Mouse (Mus musculus) spleen, postnatal 10 days (tissue): ENCODE measurements around the gene S100a10.

ENCODE experiments used
- DNase-seq, 2 experiments: peaks; one replicate each; pipeline ENCODE4 v3.0.0; 2021 to 2022; ENCODE audit warnings: low spot score in 2 of 2

The S100a10 gene

GRCm38 (mm10) chr3:93580039-93580403 lies 25.1 kb downstream of the S100a10 start:
- DNase-seq: no peak

GRCm38 (mm10) chr3:93580946-93581345 lies 26.1 kb downstream of the S100a10 start:
- no peak for DNase-seq

GRCm38 (mm10) chr3:93581687-93582086 lies 26.8 kb downstream of the S100a10 start:
- no peak for DNase-seq

- no peak for DNase-seq
Measured at GRCm38 (mm10) chr3:93583056-93583455, 28.2 kb downstream of the S100a10 start.

DNA sequence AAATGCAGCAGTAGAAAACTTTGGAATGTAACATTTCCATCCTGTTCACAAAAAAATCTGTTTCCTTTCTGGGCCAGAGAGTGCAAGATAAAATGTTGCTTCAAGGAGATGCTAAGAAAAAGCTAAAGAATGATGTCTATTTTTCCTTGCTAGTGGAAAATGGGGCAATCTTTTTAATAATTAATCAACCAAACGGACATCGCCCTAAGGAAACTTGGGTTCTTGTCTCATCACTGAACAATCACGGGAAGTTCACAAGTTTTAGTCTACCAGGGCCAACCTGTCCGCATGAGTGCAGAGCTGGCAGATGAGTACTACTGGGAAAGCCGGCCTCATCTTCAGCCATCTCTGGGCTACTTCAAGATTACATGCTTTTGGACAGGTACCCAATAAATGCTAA lies 34.7 kb downstream of the S100a10 start:
- no peak for DNase-seq

- no peak for DNase-seq
Measured at GRCm38 (mm10) chr3:93590256-93590655, 35.4 kb downstream of the S100a10 start.

- no peak for DNase-seq
Measured at GRCm38 (mm10) chr3:93592100-93592499, 37.2 kb downstream of the S100a10 start.

- DNase-seq: no peak
Measured at GRCm38 (mm10) chr3:93592976-93593375, 38.1 kb downstream of the S100a10 start.

DNA sequence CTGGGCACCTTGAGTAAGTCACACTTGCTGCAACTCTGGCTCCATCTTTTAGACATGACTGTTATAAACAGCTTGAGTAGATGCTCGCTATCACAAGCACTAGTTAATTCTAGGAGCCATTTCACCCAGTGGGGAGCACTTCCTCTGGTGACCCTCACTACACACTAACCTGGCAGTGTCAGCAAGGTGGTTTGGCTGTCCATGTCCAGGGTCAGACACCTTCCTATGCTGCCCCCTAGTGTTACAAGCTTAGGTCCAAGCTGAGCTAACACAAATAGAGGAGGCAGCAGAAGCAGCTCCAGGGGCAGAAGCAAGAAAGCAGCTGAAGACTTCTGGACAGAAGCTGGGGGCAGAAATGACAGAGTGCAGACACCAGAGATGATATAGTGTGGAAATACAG lies 38.6 kb downstream of the S100a10 start:
- DNase-seq: peak; percentile 7 to 24

DNA sequence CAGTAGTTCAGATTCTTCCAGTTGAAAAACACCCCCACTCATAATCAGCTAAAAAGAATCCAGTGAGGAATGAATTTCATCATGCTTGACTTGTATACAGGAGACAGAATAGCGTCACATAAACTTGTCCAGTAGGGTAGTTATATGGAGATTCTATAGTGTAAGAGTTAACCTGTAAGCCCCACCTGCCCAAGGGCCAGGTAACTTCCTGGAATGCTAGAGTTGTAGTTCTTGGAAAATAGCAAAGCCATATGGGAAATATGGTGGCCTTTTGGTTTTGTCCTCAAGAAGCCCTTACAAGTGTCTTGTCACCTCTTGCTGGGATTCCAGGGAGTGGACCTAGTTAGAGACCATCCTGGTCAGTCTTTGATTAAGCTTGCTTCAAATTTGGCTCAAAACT lies 41.8 kb downstream of the S100a10 start:
- no peak for DNase-seq

DNA sequence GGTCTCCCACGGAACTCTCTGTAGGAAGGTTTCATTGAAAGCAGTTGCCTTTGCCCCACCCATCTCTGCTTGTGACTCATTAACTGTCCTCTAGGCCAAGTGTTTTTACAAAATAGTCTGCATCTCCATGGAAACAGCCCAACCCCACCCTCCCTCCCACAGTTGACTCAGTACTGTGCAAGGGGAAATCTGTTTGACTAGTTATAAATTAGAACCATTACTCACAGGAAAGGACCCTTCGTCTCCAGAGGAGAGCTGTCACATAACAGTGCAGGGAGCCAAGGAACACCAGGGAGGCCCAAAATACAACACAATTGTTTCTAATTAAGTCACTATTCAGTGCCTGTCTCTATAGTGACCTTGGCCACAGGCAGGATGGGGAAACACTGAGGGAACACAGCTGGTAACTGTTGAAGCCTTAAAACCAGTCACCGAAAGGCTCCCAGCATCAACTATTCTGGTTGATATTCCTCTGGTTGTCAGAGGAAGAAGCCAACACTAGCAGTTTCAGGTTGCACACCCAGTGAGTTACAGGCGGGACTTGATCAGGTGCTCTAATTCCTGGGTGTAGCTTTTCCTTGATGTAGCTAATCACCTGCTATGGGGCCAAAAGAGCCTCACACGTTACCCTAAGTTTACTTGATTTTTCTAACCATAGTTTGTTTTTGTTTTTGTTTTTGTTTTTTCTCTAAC lies 42.5 kb downstream of the S100a10 start:
- no peak for DNase-seq

DNA sequence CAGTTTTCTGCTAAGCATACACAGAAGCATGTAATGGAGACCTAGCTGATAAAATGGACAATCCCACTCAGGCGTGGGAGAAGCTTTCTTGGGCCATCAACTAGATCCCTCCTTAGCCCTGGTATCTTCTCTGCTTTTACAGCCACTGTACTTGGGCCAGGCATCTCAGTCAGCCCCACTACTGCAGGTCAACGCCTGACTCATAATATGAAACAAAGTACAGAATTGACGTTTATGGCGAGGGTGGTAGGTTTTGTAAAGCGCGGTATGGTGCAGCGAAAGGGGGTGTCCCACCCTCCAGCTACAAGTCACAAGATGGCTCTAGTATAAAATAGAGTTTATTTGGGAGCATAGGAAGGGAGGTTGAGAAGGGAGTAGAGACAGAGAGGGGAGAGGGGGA lies 43.1 kb downstream of the S100a10 start:
- no peak for DNase-seq

DNA sequence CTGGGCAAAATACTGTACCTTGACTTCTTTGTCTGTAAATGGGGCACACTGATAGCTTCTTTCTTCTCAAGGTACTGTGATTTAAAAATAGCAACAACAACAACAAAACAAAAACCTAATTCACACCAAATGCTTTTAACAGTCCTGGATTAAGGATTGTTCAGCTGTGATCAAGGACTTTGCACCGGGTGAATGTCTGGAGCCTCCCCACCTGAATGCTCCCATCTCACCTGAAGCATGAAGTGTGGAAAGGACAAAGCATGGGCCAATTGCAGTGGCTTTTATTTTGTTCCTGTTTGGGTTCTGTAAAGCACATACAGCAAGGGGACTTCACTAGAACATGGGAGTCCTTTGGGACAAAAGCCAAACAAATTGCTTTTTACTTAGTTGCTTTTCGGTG lies 45.3 kb downstream of the S100a10 start:
- DNase-seq: no peak

- no peak for DNase-seq
Measured at GRCm38 (mm10) chr3:93601903-93602302, 47.0 kb downstream of the S100a10 start.

GRCm38 (mm10) chr3:93608970-93609369 lies 54.1 kb downstream of the S100a10 start:
- DNase-seq: peak in 1 of 2 experiments; percentile 29
